Mouse (Mus musculus) bone marrow macrophage, adult 2 months (primary cell): ENCODE results near the gene Kmt2d.

Source experiments
- CTCF ChIP-seq: IDR thresholded peaks from 2 replicates; pipeline ENCODE4 v1.5.1; 2012; ENCODE audit warnings: low read depth, mild to moderate bottlenecking, low read length, moderate library complexity
- POLR2A ChIP-seq: IDR thresholded peaks from 2 replicates; pipeline ENCODE4 v1.6.1; 2012; ENCODE audit warnings: mild to moderate bottlenecking, low read depth, low read length, borderline replicate concordance

GRCm38 (mm10) chr15:98880978-98881655 is 10.1 kb upstream of the Kmt2d start:
- TF ChIP-seq CTCF (no peak), POLR2A (no peak)
